Mouse (Mus musculus): ENCODE measurements at regions not wholly inside any gene's neighbourhood (a gene's known extent, or its start where the extent isn't known, plus 50 kb on each side); places are given as distances from the start of the nearest gene placed in this dataset.

- TF ChIP-seq CTCF (IDR thresholded peaks at IDR 0.05; ENCODE audit: low read depth, low read length) (no peak), EP300 (IDR thresholded peaks at IDR 0.05; ENCODE audit: insufficient read depth, low read depth, low read length) (no peak), POLR2A (IDR thresholded peaks at IDR 0.05; ENCODE audit: insufficient read depth, low read length) (no peak)
Measured at GRCm38 (mm10) chr3:34493921-34494320, 156.3 kb upstream of the Sox2 start.

Data from ES-Bruce4 (cell line).